Mouse (Mus musculus) lung, postnatal 25 days (tissue): ENCODE results near the gene Mrps16.

Experiments used
- DNase-seq: peaks from one replicate; pipeline ENCODE4 v3.0.0; 2022; ENCODE audit warnings: low spot score

Mrps16 gene

DNA sequence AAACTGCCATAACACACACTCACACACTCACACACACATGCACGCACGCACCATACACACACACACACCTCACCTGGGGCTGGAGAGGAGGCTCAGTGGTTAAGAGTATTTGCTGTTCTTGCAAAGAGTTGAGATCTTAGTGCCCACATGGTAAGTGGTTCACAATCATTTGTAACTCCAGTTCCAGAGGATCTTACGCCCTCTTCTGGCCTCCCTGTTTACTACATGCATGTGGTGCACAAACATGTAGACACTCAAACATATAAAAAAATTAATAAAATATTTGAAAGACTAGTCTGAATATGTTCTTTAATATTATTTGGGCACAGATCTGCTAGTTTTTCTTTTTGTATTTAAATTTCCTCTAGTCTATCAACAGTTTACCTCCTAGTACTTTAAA is 25.2 kb downstream of the Mrps16 start:
- DNase-seq: no peak

DNA sequence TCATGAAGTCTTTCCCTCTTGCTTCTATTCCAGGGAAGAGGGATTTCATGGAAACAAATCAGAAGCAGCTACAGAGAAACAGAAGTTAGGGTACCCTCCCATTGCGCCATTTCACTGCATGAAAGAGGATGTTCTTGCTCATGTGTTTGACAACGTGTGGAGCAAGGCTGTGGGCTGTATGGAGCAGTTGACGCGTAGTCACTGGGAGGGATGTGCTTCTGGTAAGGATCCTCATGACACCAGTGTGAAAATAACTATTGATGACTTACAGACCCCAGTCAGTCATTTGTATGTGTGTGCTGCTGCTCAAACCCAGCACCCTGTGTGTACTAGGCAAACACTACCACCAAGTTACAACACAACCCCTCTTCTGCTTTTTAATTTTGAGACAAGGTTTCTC is 30.2 kb downstream of the Mrps16 start:
- DNase-seq: peak; percentile 18

DNA sequence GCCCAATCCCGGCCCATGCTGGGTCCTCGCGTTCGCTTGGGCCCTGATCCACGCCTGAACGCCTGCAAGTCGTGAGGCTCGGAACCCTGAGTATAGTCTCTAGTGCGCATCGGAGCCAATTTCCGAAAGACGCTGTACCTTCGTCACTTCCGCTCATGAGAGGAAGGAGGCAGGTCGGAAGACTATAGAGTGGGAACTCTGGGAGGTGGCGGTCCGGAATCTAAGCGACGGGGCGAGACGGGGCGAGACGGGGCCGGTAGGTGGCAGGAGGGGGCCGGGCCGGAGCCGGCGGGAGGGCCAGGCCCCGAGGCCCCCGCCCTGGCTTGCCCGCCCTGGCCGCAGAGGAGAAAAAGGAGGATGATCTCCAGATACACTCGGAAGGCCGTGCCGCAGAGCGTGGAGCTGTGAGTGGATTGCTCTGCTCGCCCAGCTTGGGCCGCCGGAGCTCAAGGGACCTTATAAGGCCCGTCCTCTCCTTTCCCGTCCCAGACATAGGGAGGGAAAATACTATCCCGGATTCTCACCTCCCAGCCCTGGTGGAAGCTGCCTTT is 45.4 kb downstream of the Mrps16 start, which contains the start of the genes Ecd and Fam149b:
Gene Ecd (minus strand): TSS at position 131 of the 551 bp plus-strand sequence.
Gene Fam149b (plus strand): TSS at position 172 of the 551 bp plus-strand sequence.
- peak; percentile 94 for DNase-seq

DNA sequence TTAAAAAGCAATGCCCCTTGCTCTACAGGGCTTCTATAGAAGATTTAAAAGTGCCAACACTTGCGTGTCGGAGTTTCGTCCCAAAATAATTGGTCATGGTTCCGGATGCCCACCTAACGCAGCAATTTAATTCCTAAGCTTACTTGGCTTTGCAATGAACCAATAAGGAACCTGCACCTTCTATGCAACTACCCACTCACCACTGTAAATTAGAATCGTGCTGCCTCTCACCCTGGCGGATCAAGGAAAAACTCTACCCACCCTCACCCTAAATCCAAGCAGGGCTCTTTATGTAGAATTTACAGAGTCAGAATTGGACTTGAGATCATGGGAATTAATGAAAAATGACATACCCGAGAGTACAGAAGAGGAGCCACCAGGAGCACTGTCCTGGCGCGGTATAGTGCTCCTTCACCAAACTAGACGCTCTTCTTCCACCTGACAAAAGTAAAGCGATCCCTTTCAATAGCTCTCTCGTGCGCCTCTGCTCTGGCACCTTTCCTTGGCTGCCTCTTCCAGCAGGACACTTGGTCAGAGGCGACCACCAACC is 45.9 kb downstream of the Mrps16 start:
- DNase-seq: no peak

DNA sequence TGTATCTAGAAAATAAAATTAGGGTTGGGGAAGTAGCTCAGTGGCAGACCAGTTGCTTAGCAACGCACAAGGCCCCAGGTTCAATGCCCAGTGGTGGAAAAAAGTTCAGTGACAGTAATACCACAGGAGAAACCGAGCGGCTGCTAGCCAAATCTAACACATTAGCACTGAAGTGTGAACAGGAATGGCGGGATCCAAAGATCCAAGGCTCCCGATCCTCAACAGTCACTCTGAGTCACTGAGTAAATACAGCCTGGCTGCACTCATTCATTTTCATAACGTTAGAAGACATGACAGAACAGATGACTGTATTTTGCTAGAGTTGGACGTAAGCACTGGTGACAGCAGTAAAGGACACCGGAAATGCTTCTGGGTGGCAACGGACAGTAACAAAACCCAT is 47.5 kb downstream of the Mrps16 start:
- no peak for DNase-seq

DNA sequence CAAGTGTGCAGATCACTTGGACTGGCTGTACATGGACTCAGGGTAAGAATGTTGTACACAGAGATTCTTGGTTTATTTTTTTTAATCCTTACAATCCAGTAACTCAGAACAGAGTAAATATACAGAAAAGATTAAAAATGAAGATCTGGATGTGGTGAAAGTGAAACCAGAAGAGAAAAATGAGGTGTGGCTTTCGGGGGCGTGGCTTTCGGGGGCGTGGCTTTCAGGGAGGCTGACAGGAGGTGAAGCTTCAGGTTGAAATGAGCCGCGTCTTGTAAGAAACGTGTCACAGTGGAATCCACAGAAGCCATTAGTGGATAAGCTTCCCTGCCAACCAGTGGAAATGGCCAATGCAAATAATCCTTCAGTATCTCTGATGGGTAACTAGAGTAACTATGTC is 52.6 kb downstream of the Mrps16 start:
- DNase-seq: no peak

DNA sequence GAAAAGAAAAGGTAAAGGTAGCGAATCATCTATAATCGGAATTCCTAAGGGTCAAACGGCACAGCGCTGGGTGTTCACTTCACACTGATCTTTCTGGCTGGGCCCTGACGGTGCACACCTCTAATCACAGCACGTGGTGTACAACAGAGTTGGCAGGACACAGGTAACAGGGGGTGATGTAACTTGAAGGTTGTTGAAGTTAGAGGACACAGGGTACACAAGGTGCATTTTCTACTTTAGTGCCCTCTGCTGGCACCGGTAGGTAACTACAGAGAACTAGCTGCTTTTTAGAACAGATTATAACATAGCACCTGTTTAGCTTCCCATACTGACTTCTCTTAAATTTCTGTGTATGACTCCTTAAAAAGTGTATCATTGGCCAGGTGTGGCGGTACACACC is 53.3 kb downstream of the Mrps16 start:
- peak; percentile 34 for DNase-seq

DNA sequence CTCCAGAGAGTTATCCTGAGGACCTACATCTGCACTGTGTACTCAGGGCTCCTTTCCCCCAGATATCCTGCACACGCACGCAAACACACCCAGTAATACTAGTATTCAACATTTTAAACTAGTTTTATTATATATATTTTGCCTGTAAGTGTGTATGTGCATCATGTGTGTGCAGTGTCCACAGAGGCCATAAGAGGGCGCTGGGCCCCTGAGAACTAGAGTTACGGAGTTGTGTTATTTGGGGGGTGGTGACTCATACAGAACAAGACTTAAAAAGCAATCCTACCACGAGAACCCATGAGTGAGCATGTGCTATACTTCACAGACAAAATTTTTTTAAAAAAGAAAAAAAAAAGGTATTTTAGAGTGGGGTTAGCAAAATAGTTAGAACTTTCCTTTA is 54.0 kb downstream of the Mrps16 start:
- no peak for DNase-seq
